Mouse (Mus musculus) frontal cortex, adult 2 months (tissue): ENCODE results near the gene Mybl2. TPM values are rescaled to one million over a fixed set of nuclear protein-coding genes. Genes with fewer than 3 reads are reported as not detected.
A peak's percentile ranks its signal among the peaks of the same experiment; 100 is the strongest.

Experiments
- DNase-seq, 2 experiments: peaks; one replicate each; pipeline ENCODE4 v3.0.0; 2022; ENCODE audit warnings: low spot score in 1 of 2; ENCODE audit errors: extremely low spot score in 1 of 2
- polyA plus RNA-seq: library from polyadenylated mRNA; depleted of rRNA; stranded (reverse); fragments of >200 nt; gene quantifications from 2 replicates; pipeline ENCODE4 v1.2.3, GENCODE M21; 2012; rRNA removed

The Mybl2 gene
- polyA plus RNA-seq, 1 experiment, result 2.6 TPM

- no peak for DNase-seq
These were observed 49.7 kb downstream of the Mybl2 start for GRCm38 (mm10) chr2:163104086-163104770.

DNA sequence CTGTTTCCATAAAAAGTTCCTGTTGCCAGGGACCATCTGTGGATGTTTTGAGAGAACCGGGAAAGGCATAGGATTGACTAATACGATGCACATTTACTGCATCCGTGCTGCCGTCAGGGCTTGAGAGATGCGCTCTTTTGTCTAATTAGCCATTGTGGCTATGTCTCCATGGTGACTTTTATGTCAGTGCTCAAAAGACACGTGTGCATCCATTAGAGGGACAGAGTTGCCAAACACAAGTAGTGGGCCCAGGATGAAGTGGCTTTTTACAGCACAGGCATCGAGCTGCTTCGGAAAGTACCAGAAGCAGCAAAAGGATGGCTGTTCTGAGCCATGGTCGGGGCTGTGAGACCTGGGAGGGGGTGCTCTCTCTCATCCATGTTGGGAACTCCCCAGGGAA is 53.9 kb downstream of the Mybl2 start:
- DNase-seq, result no peak

GRCm38 (mm10) chr2:163110706-163111105 is 56.2 kb downstream of the Mybl2 start:
- no peak for DNase-seq

DNA sequence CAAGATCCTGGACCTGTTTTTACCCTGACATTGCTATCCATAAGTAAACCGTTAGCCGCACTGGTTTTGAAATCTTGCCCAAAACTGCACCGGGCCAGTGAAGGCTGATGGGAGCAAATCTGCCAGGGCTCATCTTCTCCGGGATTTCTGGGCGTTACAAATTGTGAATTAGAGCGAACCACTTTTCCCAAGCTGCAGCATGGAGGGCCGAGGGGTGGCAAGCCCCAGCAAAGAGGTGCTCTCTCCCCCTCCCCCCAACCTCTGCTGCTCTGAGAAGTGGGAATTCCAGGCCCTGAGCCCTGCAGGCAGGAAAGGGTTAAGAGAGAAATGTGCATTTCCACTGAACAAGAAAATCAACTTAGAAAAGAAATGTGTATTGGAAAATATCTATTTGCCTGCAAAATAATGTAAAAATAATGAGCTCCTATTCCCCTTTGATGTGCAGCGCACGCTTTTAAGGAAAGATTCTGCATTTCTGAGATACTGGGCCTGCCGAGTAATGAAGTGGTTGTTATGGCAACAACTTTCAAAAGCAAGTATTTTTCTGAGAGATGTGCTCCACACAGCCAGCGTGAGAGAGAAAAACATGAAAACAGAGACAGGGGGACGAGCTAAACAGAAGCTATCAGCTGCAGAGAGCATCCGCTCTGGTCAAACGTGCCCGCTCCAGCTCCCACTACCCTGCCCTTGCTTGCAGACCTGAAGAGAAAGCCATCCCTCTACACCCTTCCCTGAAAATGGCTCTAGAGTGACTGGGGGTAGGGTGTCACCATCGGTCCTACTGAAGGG is 57.1 kb downstream of the Mybl2 start:
- DNase-seq, result peak in 1 of 2 experiments; percentile 45

GRCm38 (mm10) chr2:163120626-163121352 is 66.3 kb downstream of the Mybl2 start:
- DNase-seq, result no peak

DNA sequence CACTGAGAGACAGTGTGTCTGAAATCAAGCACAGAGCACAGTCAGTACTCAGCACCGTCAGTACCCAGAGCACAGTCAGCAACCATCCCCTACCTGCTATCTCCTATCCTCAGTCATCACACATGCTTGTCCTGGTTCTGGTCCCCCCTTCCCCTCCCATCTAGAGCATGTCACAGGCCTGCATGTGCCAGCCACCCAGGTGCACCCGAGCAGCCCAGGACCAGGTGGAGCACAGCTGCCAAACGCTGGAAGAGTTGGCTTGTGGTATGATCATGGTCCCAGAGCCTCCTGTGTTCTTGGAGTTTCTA is 66.8 kb downstream of the Mybl2 start:
- no peak for DNase-seq

GRCm38 (mm10) chr2:163122319-163122718 is 67.8 kb downstream of the Mybl2 start:
- no peak for DNase-seq

DNA sequence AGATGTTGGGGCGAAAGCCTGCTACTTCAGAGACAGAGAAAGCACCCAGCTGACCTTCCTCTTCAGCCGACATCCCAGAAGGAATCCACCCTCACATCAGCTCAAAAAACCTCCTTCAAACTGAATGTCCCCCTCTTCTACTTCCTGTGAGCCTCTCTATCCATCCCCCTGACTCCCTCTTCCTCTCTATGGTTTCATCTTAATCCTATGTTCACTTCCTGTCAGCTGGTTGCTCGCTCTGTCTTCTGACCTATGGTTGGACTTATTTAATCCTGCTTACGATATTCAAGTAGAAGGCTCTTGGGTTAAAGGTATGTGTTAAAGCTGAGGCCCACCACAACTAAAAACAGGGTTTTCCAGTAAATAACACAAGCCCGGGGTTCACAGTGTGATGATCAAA is 69.0 kb downstream of the Mybl2 start:
- DNase-seq, result no peak

GRCm38 (mm10) chr2:163130837-163131236 is 76.3 kb downstream of the Mybl2 start:
- DNase-seq, result no peak

DNA sequence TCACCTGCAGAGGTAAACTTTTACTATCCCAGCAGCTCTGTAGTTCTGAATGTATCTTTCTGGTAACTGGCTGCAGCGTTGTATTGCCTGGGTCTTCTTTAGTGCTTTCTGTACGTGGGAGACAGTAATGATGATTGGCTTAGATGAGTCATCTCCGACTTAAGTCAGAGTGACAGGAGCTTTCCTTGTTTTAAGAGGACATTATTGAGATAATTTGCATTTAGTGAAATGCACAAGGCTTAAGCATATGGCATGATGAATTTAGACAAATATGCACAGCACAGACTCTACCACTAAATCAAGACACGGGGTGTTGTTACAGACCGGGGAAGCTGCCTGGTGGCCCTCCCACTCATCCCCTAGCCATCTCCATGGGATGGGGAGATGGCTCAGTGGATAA is 77.8 kb downstream of the Mybl2 start:
- peak in 1 of 2 experiments; percentile 33 for DNase-seq

Other genes with a start within 250 kb of the Mybl2 start
- gene Srsf6, start 123.2 kb upstream of the Mybl2 start, polyA plus RNA-seq, result 164 and 174 TPM in 2 replicates
- 12.0 and 13.4 TPM in 2 replicates for gene L3mbtl1, start 111.2 kb upstream of the Mybl2 start, polyA plus RNA-seq
- 1.2 and 1.3 TPM in 2 replicates for gene Sgk2, start 67.4 kb upstream of the Mybl2 start, polyA plus RNA-seq
- gene Ift52, start 37.3 kb upstream of the Mybl2 start, polyA plus RNA-seq, result 32.9 and 34.3 TPM in 2 replicates
- not detected in 2 replicates for gene Gtsf1l, start 33.2 kb downstream of the Mybl2 start, polyA plus RNA-seq
- gene Tox2, start 148.4 kb downstream of the Mybl2 start, polyA plus RNA-seq, result 29.3 and 31.9 TPM in 2 replicates